Mouse (Mus musculus) cerebellum, adult 2 months (tissue): ENCODE measurements around the gene Gm20518.

Source experiments
- CTCF ChIP-seq: fragments of 200-500 bp; IDR thresholded peaks from 2 replicates; pipeline ENCODE4 v1.5.1; 2011; ENCODE audit warnings: low read depth, mild to moderate bottlenecking, control low read depth, low read length, moderate library complexity, borderline replicate concordance; ENCODE audit not compliant: insufficient read depth
- POLR2A ChIP-seq: fragments of 200-500 bp; IDR thresholded peaks from 2 replicates; pipeline ENCODE4 v1.6.1; 2011; ENCODE audit warnings: low read length, control low read depth, borderline replicate concordance; ENCODE audit not compliant: insufficient read depth

GRCm38 (mm10) chr16:17812120-17812519 lies 79.4 kb downstream of the Gm20518 start:
- TF ChIP-seq CTCF, result peak; percentile 26; the same call in 1 of the 2 replicates
- no peak for TF ChIP-seq POLR2A
